Mouse (Mus musculus): ENCODE measurements at regions not wholly inside any gene's neighbourhood (a gene's known extent, or its start where the extent isn't known, plus 50 kb on each side); places are given as distances from the start of the nearest gene placed in this dataset.

- no peak for DNase-seq (ENCODE audit: low spot score in 2 of 2)
These were observed 1314.5 kb upstream of the Gm7489 start for GRCm38 (mm10) chr15:52570256-52570655.

GRCm38 (mm10) chr15:52577614-52578013 is 1307.1 kb upstream of the Gm7489 start:
- no peak for DNase-seq (ENCODE audit: low spot score in 2 of 2)

GRCm38 (mm10) chr15:52589391-52589790 is 1295.3 kb upstream of the Gm7489 start:
- DNase-seq (ENCODE audit: low spot score in 2 of 2): no peak

GRCm38 (mm10) chr15:52599511-52599910 is 1285.2 kb upstream of the Gm7489 start:
- DNase-seq (ENCODE audit: low spot score in 2 of 2): no peak

DNA sequence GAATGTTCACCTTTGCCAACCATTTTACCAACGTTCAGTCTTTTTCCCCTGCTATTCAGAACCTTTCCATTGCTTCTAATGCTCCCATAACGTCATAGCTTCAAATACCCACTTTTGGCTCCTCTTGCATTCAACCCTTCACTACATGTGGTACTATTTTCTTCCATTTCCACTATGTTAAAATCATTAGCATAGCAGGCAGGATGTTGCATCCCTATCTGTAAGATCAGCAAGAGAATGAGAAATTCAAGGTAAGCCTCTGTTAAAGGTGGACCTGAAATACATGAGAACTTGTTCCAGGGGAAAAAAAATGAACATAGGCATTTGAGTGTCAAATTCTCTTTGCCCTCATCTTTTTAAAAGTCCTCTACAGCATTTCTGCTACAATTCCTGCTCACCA is 1284.7 kb upstream of the Gm7489 start:
- no peak for DNase-seq (ENCODE audit: low spot score in 2 of 2)

DNA sequence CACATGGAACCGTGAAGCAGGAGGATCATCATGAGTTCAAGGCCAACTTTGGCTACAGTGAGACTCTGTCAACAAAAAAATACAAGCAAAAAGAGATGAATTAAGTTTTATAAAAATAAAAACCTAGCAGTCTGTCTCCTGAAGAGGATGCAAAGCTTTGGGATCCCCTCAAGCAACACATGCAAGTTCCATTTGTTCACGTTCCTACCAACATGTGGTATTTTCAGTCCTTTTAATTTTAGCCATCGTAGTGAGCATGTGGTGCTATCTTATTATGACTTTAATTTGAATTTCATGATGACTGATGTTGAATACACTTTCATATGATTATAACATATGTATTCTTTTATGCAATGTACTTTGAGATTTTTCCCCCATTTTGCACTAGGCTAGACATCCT is 1244.9 kb upstream of the Gm7489 start:
- no peak for DNase-seq (ENCODE audit: low spot score in 2 of 2)

DNA sequence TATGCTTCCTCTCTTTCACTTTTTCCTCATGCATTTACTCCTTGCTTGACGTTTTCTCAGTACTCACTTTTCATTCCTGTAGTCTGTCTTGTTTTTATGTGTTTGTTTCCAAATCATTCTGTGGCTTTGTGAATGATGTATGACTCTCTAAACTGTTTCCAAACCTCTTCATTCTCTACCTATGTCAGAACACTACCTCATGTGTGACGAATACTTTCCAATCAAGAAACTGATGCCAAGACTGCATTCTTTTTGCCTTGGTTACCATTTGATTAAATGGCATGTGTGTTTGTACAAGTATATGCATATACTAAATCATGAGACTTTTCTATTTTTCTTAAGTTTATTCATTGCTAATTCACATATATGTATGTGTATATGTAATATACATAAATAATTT is 1238.7 kb upstream of the Gm7489 start:
- DNase-seq (ENCODE audit: low spot score in 2 of 2): no peak

- DNase-seq (ENCODE audit: low spot score in 2 of 2): no peak
These were observed 1226.8 kb upstream of the Gm7489 start for GRCm38 (mm10) chr15:52657916-52658315.
